Mouse (Mus musculus) neural tube, embryonic 10.5 days (tissue): ENCODE measurements around the gene Nlrp6.
"Not testable (repeated sequence)": the region's sequence is repeated elsewhere in the genome, so short reads cannot be mapped to it uniquely, and the experiment has no call there.

ENCODE experiments used
- DNase-seq: peaks from one replicate; pipeline ENCODE4 v3.0.0-alpha.2; 2017; ENCODE audit warnings: low spot score; ENCODE audit errors: extremely low spot score

Gene Nlrp6

GRCm38 (mm10) chr7:140973396-140974165, 52.9 kb downstream of the Nlrp6 start:
- no peak for DNase-seq

- DNase-seq: no peak
Measured at GRCm38 (mm10) chr7:140974940-140975339, 54.2 kb downstream of the Nlrp6 start.

- no peak for DNase-seq
Measured at GRCm38 (mm10) chr7:140975465-140975864, 54.8 kb downstream of the Nlrp6 start.

- DNase-seq: not testable (repeated sequence)
Measured at GRCm38 (mm10) chr7:140976720-140977119, 56.0 kb downstream of the Nlrp6 start.
